Mouse (Mus musculus) brain, adult 2 months (tissue): Measurements from ENCODE around the gene Ypel4.
"Not testable (repeated sequence)": the region's sequence is repeated elsewhere in the genome, so short reads cannot be mapped to it uniquely, and the experiment has no call there.

ENCODE experiments used
- DNase-seq: peaks from one replicate; pipeline ENCODE4 v3.0.0; 2011; ENCODE audit warnings: low read depth, low spot score

Ypel4 gene

GRCm38 (mm10) chr2:84727172-84727858 lies 6.5 kb upstream of the Ypel4 start, which contains the start of gene Clp1:
Clp1 (minus strand) TSS chr2:84727350.
- peak; percentile 98 for DNase-seq

GRCm38 (mm10) chr2:84728191-84728590 lies 5.7 kb upstream of the Ypel4 start:
- DNase-seq, result not testable (repeated sequence)

DNA sequence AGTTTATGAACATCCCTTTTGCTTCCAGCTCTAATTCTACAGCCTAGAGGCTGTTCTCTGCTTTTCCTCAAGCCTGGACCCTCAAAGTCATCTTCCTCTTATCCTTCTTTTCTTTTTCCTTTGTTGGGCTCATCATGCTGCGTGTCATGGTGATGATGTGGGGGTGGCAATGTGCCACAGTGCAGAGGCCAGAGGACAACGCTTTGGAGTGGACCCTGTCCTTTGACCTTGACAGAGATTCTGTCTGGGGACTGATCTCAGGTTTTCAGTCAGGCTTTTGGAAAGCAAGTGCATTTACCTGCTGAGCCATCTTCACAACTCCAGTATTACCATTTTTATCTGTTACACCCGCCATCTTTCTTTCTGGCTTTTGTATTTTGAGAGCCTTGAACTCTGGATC lies 2.7 kb upstream of the Ypel4 start:
- no peak for DNase-seq

DNA sequence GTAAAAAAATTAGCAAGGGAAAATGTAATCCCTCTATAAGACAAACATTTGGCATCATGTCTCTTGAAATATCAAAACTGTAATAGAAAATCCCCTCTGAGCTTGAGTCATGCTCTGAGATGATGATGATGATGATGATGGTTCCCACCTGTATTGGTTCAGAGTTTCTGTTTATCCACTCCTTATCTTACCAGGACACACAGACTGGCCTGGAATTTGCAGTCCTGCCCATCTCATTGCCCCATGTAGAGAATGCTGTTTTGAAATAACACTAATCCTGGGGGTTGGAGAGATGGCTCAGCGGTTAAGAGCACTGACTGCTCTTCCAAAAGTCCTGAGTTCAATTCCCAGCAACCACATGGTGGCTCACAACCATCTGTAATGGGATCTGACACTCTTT lies 1.5 kb upstream of the Ypel4 start:
- DNase-seq, result no peak

DNA sequence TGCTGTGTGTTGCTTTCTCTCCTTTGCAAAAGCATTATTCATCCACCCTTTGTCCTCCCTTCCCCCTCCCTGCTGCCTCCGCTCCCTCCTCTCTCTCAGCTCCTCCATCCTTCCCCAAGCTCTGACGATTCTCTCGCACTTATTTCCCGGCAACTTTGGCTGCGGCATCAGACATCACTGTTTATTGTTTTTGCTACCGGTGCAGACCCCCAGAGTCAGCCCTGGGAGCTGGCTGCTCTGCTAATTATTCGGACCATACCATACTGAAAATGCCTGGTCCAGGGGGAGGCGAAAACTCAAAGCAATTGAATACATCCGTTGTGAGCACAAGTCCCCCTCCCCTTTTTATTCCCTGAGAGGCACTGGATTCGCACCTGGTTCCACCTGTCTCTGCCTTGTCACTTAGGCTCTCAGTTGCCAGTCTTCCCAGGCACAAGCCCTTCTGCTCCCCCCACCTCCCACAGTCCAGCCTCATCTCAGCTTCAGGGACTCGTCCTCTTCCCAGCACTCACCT lies 550 bp downstream of the Ypel4 start:
- peak; percentile 65 for DNase-seq

- DNase-seq, result no peak
Measured at GRCm38 (mm10) chr2:84734919-84735318, 1.1 kb downstream of the Ypel4 start.

- DNase-seq, result peak; percentile 27
Measured at GRCm38 (mm10) chr2:84735346-84735920, 1.6 kb downstream of the Ypel4 start.

- peak; percentile 50 for DNase-seq
Measured at GRCm38 (mm10) chr2:84736312-84737161, 2.7 kb downstream of the Ypel4 start.

DNA sequence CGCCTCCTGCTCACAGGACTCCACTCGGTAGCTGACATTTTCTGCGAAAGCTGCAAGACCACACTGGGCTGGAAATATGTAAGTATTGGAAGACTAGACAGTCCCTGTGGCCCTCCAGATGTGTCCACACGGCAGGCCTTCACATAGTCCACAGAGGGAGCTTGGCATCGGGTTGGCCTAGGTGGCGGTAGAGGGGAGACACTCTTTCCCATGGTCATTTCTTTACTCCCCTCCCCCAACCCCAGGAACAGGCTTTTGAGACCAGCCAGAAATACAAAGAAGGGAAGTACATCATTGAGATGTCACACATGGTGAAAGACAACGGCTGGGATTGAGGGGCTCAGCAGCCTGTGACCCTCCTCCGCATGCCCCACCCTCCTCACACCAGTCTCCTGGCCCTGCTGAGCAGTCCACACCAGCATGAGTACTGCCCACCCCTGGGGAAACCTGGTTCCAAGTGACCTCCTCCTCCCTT lies 3.6 kb downstream of the Ypel4 start:
- no peak for DNase-seq

GRCm38 (mm10) chr2:84738271-84738911 lies 4.5 kb downstream of the Ypel4 start:
- peak; percentile 47 for DNase-seq

DNA sequence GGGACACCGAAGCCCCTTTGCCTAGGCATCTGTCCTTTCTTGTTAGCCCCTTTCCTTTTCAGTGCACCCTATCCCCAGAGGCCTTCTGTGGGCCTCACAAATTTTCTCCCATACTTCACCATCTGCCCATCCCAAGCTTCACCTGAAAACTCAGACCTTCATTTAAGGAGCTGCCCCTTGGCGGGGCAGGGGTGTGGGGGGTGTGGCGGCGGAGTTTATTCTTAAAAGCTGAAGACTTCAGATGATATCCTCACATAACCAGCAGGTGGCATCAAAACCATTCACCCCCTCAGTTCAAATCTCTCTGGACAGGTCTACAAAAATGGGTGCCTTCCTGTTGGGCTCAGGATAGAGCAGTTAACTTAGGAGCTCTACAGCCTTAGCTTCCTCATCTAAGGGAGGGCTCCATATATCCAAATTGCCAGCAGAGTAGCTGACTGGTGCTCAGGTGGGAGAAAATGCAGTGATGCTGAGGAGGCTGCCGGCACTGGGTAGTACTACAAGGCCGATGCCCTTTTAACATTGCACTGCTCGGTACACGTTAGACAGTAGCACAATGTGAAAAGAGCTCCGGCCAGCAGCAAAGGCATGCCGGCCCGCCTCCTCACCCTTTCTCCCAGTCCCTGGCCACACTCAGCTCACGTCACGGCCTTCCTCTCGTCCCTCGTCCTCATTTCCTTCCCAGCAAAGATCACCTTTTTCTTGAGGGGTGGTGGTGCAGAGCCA lies 6.9 kb downstream of the Ypel4 start:
- DNase-seq, result no peak

DNA sequence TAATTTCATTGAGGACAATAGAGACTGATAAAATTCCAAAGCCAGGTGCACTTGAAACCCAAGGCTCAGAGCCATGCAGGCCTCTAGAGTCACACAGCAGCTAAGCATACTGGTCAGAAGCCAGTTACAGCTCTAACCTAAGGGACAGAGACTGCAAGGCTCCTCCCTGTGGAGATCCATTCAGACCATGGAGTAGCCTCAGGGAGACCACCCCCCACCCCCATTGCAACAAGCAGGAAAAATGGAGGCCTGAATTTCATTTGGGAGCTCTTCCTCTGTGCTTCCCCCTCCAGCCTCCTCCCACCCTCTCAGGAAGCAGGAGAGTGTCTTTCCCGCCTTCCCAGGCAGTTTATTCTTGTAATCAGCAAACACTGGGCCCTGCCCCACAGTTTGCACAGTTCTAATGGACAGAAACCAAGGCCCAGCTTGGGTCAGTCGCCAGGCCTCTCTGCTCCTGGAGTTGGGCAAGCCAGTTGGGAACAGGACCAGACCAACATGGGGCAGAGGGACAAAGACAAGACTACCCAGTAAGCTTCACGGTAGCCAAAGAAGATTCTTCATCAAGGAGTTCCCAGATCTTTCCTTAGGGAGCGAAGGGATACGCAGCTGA lies 8.1 kb downstream of the Ypel4 start:
- no peak for DNase-seq

DNA sequence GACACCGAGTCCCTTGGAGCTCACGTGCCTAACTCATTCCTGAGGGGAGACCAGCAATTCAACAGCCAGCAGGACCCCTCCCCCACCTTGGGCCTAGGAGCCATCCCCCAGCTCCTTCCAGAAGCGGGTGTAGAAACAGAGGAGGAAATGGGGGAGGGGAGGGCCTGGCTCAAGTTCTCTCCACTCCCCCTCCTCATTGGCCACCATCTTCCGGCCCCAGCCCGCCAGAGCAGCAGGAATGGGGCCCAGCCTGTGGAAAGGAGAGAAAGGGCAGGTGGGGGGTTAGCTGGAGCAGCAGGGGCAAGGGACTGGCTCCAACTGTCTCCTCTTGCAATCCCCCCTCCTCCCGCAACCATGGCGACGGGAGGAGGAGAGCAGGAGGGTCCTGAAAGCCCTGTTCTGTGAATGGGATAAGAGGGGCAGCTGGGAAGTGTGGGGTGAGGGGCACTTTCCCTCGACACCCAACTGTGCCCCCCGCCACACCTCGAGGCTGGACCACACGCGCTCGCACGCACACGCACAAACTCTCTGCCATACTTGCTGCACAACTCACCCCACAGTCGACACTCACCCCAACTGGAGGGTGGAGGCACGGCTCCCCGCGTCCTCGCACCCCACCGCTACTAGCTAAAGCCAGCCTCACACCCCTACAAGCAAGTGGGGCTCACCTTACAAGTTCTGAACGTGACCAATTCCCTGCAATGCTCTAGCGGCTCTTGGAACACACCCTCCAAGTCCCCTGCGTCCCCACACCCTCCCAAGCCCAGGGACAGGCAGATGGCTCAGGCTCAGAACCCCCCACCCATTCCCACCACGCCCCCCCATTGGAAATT lies 8.8 kb downstream of the Ypel4 start:
- DNase-seq, result no peak

- DNase-seq, result peak; percentile 94
Measured at GRCm38 (mm10) chr2:84743561-84743960, 9.7 kb downstream of the Ypel4 start, which contains the start of gene Gm19426. Gm19426 (minus strand) TSS chr2:84743655.

DNA sequence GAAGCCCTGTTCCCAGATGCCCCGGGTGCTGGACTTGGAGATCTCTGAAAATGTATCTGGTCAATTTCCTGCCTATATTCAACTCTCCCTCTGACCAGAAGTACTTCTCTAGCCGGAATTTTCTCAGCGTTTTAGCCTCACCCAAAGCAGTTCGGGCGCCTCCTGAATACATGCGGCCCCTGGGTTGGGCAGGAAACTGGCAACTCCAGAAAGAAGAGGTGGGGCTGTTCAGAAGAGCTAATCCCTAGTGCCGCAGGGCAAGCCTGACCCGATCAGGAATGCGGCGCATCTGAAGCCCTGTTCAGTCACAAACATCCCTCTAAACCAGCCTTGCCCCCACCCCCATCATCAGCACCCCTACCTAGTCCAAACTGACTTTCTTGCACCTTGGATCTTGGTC lies 10.3 kb downstream of the Ypel4 start:
- DNase-seq, result no peak

GRCm38 (mm10) chr2:84750115-84750514 lies 16.3 kb downstream of the Ypel4 start:
- DNase-seq, result no peak

- DNase-seq, result no peak
Measured at GRCm38 (mm10) chr2:84756245-84756644, 22.4 kb downstream of the Ypel4 start.

GRCm38 (mm10) chr2:84757026-84757682 lies 23.3 kb downstream of the Ypel4 start:
- no peak for DNase-seq

DNA sequence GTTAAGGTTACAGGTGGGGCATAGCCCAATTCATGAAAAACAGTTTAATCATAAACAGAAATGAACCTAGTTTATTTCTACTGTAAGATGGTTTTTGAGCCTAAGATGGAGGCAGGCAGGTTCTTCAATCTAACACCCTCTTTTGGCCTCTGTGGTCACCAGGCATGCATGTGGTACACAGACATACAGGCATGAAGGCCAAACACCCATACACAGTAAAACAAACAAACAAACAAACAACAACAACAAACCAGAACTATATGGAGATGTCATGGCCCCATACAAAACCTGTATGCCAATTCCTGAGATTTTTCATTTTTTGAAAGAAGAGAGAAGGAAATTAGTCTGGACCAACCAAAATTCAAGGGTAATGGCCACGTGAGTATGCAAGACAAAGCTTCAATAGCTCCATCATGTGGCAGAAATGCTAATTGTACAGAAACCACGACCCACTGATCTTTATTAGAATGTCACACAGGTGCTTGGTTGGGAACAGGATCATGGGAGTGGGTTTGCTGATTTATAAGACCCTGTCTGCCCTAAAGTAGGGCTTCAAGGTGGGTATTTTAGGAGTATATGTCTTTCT lies 24.8 kb downstream of the Ypel4 start:
- DNase-seq, result peak; percentile 83
